Mouse (Mus musculus) ES-CJ7 (cell line): ENCODE data around the gene Neurl3.
A peak's percentile ranks its signal among the peaks of the same experiment; 100 is the strongest.

Experiments
- DNase-seq: peaks from one replicate; pipeline ENCODE4 v3.0.0; 2011; ENCODE audit warnings: low read depth, low spot score

The Neurl3 gene

DNA sequence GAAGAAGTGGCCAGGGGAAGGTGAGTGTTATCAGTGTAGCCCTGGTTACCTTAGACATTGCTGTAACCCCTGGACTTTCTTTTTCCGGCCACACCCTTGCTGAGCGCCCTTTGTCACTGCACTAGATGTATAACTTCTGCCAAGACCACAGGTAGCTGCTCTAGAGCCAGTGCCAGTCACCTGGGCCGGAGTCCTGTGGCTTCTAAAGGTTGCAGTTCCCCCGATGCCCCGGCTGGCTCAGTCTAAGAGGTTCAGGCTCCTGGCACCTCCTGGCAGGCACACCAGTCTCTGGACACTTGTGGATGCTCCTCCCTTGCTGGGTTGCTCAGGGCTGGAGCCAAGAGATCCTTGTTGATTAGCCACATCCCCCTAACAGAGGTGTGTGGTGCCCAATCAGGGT is at the start of gene Neurl3:
TSS of gene Neurl3 (minus strand) at position 225 of the 400 bp plus-strand sequence.
- no peak for DNase-seq

DNA sequence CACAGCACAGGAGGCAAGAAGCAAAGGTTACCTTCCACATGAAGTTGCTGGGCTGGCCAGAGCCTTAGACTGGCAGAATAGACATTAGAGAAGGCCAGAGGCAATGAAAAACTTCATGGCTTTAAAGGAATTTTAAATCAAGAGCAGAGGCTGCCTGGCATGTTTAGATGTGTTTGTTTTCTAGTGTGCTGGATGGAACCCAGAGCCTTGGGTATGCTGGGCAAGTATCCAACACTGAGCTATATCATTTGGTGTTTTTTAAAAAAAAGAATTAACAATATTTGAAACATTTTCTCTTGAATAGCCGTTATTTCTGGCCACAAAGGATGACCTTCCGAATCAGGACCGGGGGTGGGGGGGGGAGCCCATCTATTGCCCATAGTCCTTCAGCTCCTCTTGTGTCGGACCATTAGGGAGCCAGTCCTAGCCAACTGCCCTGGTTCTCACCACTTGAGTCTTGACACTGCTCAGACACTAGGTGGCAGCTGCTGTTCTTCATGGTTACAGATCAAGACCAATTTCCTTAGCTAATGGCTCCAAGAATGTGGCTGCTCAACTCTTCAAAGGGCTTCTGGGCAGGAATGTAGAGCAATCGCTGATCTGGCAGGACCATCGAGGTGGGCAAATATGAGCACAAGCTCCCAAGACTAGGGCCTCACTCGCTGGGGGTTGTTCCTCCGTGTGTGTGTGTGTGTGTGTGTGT is 49.4 kb upstream of the Neurl3 start:
- peak; percentile 87 for DNase-seq

- DNase-seq, result no peak
These were observed 48.6 kb upstream of the Neurl3 start for GRCm38 (mm10) chr1:36323076-36323475.

DNA sequence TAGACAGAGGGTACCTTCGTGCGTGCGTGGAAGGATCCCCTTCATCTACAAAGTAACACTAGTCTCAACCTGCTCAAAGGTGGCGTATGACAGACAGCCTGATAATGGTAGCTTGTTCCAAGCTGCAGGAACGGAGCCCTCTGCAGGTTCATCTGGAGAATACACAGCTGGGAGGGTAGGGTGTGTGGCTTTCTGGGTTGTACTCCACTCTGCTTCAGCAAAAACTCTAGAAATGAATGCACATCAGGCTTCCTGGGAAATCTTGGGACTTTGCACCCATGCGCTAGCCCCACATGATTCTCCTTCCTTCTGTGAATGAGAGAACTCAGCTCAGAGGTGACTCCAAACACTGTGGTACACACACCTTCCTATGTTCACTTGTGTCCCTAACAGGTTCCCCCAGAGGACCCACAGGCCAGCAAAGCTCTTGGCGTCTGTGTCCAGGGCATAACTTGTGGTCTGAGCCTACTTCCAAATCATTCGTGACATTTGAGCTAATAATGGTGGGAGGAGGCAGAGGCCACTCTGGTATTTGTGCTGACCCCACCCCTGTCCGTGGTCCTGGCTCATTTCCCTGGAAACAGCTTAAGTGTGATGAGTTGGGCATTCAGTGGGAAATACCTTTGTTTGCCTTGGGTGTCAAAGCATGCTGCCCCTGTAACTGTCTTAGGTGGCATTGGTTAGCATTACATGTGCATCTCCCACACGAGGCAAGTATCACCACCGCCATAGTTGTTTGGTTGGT is 47.5 kb upstream of the Neurl3 start:
- DNase-seq, result peak; percentile 68

GRCm38 (mm10) chr1:36321164-36321563 is 46.7 kb upstream of the Neurl3 start:
- no peak for DNase-seq

DNA sequence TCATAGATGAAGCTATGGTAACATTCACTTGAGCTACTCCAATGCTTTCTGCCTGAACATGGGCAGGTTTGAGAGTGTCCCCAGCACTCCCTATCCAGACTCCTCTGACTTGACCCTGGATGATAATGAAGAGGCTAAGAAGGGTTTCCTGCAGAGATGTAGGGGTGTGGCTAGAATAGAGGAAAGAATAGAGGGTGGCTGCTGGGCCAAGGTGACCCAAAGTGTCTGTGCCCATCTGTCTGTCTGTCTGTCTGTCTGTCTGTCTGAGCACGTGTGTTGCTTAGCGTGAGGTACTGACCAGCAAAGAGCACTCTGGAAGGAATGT is 41.3 kb upstream of the Neurl3 start:
- DNase-seq, result peak; percentile 69

DNA sequence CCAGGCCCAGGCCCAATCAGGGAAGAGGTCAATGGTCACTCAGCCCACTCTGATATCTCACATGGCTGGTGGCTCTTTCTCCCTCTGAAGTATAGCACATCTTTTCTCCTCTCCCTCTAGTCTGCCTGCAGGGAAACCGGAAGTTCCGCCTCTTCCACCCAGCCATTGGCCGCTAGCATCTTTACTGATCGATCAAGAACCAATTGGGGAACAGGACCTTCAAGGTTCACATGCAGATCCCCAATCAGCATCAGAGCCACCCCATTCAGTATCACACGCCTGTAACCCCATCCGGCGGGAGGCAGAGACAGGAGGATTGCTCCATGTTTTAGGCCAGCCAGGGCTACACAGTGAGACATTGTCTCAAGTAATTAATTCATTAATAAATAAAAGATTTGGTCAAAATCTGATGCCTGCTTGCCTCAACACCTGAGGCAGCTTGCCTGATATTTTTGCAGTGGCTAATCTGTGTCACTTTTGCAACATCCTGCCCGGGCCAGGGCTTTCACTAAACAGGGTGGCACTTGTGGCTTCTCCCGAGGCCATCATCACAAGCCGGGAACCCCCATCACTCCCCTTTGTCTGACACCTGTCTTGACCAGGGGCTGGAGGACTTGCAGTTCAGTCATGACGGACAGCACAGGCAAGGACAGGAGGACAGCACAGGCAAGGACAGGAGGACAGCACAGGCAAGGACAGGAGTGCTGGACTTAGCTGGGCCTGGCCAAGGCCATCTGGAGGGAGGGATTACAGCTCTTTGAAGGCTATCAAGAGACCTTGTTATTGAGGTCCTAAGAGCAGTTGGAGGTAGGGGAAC is 40.7 kb upstream of the Neurl3 start:
- peak; percentile 98 for DNase-seq

DNA sequence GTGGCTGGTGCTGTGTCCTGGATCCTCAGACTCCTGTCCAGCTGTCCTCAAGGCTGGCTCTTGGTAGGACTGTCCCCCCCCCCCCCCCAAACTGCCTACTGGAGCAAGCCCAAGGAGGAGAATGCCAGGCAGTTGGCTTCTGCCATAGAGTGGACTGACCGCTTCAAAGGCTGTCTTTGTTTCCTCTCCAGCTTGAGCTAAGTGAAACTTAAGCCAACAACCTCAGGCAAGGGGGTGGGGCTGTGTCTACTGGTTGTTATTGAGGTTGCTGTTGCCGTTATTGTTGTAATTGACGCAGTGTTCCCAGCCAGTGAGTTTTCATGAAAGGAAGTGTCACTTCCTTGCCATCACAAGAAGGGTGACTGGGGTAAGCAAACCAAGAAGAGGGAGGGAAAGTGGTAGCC is 35.0 kb upstream of the Neurl3 start:
- no peak for DNase-seq

DNA sequence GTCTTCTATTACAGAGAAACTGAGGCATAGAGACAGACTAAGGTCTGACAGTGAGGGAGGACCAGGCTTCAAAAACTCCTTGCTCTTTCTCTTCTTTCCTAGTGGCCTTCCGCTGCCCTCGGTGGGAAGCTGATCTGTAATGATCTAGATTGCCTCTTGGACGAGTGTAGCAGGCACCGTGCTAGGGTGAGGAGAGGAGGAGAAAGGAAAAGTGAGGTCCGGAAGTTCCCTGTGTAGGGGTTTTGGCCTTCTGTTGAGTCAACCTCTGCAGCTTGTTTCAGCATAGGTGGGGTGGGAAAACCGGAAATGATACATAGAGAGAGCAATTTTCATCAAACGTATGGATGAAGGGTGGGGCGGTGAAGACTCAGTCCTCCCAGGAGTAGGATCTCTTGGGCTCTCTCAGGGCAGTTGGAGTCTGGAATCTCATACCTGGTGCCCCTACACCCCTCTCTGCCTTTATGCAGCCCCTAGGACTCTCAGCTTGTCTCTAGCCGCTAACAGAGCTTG is 34.5 kb upstream of the Neurl3 start:
- DNase-seq, result no peak

DNA sequence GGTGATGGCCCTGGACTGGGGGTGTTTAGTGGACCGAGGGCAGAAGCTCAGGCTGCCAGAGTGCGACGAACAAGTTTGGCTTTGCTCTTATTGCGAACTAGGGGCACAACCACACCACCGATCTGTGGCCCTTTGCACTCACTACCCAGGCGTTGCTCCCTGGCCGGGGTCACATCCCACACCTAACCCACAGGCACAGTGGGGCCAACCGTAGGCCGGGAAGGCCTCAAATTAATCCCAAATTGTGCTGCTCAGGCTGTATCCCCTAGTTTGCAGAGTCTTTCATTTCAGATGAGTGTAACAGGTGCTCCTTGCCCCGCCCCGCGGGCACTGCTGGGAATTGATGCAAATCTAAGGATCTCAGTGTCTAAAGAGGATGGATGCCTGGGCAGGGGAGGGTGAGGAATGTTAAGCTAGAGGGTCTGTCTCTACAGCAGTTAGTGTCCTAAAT is 34.0 kb upstream of the Neurl3 start:
- DNase-seq, result peak; percentile 59

DNA sequence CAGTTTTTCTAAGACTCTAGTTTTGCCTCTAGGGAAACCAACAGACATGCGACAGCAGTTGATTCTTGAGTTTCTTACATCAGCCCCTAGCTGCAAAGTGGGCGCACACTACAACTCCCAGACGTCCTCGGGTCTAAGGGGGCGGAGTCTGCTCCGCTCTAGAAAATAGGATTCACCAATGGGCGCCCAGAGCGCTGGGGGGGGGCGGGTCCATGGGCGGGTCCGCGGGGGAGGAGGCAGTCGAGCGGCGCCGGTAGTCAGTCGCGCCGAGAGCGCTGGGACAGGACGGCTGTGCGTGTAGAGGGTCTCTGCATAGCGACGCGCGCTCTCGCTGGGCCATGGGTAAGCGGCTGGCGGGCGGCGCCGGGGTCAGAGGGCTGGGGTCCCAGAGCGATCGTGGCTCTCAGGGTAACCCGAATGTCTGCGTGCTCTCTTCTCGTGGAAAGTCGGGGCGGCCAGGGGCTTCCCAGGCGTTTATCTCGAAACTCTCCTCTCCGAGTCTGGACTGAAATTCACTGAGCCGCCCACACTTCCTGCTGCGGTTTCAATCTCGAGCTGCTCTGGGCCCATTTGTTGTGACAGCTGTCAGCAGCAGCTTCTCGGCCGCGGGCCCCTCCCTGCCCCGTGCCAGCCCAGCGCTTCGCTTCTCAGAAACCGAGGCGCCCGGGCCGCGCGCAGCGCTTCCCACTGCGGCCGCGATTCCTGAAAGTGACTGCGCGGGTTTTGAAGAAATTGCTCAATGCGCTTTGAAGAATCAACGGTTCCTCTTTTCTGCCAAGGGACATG is 33.2 kb upstream of the Neurl3 start, which contains the start of gene Arid5a:
TSS of gene Arid5a (plus strand) at position 239 of the 786 bp plus-strand sequence.
- DNase-seq, result peak; percentile 97

DNA sequence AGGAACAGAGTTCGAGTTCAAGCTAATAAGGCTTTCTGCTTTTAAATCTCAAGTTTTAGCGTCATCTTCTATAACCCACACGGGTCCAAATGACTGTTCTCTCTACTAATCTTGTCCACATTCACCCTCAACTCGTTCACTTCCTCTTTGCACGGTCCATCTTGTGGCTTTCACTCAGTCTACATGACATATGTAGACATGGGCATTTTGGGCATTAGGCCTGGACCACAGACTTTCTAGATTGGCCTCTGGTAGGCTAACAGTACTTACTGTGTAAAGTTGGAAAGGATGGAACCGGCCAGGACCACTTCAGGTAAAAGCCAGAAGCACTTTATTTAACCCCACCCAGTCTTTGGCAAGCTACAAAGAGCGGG is 32.6 kb upstream of the Neurl3 start:
- DNase-seq, result no peak

DNA sequence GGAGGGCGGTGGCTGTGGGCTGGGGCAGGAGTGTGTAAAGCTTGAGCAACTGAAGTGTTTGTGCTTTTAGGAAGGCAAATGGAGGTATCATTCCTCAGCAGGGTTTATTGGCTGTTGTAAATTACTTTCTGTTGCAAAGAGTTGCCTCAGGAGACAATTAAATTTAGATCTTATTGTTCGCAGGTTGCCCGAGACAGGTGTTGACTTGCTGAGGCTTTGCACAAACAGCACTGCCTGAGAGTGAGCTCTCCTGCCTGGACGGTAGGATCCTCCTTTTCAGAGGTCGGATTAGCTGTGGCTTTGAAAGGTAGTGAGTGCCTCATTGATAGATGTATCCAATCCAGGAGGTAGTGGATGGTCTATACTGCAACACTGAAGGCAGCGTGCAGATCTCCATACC is 31.6 kb upstream of the Neurl3 start:
- DNase-seq, result no peak

GRCm38 (mm10) chr1:36304764-36305163 is 30.3 kb upstream of the Neurl3 start:
- DNase-seq, result no peak

DNA sequence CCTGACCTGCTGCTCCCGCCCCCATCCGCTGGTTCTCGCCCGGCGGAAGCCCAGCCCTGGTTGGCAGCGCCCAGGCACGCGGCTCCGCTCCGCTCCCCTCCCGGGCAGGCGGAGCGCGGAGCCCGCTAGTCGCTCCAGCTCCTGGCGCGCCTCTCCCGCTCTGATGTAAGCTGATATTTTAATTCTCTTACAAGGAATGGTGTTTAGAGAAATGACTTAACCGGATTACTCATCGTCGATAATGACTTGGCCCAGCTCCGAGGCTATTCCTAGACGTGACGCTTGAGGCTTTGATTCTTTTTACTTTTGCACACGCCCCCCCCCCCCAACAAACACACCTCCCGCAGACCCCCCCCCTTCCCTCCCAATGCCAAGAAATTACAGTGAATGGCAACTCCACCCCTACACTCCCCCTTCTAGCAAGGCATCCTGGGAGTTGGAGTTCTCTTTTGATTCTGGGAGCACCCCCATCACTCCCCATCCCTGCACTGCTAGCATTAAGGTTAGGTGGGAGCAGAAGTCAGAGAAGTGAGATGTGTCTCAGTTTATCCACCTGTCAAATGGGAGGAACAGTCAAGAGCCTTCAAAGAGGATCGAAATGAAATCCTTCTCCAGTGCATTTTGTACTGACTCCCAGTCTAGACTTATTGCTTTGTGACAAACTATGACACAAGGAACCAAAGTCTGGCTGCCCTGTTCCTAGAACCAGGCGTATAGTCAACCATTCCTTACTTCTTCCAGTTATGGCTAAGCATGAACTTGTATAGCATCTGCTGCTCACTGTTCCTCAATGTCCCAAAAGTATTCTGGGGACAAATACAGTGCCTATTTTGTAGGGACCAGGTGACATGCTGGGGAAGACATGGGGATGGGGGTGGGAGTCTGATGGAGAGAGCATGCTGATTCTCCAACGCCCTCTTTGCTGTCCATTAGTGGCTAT is 29.2 kb upstream of the Neurl3 start:
- peak; percentile 47 for DNase-seq

GRCm38 (mm10) chr1:36302957-36303356 is 28.5 kb upstream of the Neurl3 start:
- no peak for DNase-seq

DNA sequence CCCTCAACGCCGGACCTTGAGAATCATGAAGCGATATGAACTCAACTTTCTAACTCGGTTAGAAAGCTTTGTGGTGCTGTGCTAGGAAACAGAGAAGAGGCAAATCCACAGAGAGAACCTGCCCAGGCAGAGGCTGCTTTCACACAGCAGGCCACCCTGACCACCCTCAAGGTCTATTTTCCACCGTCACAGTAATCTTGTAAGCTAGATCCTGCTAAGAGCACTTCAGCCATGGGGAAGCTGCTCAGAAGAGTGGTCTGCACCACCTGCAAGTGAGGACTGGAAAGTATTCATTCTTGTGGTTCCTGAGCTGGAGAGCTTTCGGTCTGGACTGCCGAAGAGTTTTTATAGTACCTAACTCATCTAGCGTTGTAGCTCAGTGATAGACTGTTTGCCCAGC is 27.8 kb upstream of the Neurl3 start:
- no peak for DNase-seq

GRCm38 (mm10) chr1:36300486-36300885 is 26.0 kb upstream of the Neurl3 start:
- no peak for DNase-seq

GRCm38 (mm10) chr1:36299676-36300075 is 25.2 kb upstream of the Neurl3 start:
- DNase-seq, result no peak

- no peak for DNase-seq
These were observed 24.6 kb upstream of the Neurl3 start for GRCm38 (mm10) chr1:36299126-36299525.
